Mouse (Mus musculus): ENCODE measurements around the gene Rab21. TPM values are rescaled to one million over a fixed set of nuclear protein-coding genes. Genes with fewer than 3 reads are reported as not detected.

The Rab21 gene
- polyA plus RNA-seq, 1 experiment from 2014 or later: 13.5 TPM

DNA sequence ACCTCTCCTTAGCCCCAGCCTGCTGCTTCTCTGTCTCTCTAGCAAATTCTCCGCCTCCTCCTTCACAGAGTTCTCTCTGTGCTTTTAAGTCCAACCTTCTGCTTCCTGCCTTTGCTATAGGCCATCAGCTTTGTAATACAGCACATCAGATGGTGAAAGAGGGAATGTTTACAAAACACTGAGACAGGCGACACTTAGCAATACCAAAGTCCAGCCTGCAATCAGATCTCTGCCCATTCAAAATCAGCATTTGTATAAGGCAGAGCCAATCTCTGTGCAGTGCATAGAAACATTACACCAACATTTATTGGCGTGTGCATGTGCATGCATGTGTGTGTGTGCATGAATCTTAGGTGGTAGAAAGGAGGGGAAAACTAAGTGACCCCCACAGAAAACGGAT is 77.5 kb downstream of the Rab21 start:
- no peak overlapping the region for H3K4me3 ChIP-seq
- no peak for ATAC-seq (ENCODE audit: low FRiP score, low read depth)
- no peak overlapping the region for H3K27ac ChIP-seq (replicated peaks)
- H3K36me3 ChIP-seq: peaks cover 31% of the 10 kb centered on the region
- no peaks in the 10 kb centered on the region for H3K27me3 ChIP-seq
- H3K4me1 ChIP-seq (replicated peaks): no peaks in the 10 kb centered on the region
- WGBS: 94% methylated on average over 4 of the region's 4 CpGs
- no peak overlapping the region for H3K4me2 ChIP-seq
- no peaks in the 10 kb centered on the region for H3K9me3 ChIP-seq
- H3K9ac ChIP-seq: no peak overlapping the region

Other genes starting within 250 kb of the Rab21 start
- 8.4 and 8.8 TPM in 2 replicates for gene Tph2, start 130.6 kb downstream of the Rab21 start, polyA plus RNA-seq (2015; fragmentation: Nextera tagmentation; extraction: Ambion mirVana)
- 26.1 and 31.7 TPM in 2 replicates for gene Tbc1d15, start 64.1 kb downstream of the Rab21 start, polyA plus RNA-seq (2015; fragmentation: Nextera tagmentation; extraction: Ambion mirVana)
- gene Tmem19, start 46.9 kb upstream of the Rab21 start, polyA plus RNA-seq (2015; fragmentation: Nextera tagmentation; extraction: Ambion mirVana): 30.9 and 33.6 TPM in 2 replicates
- gene Thap2, start 68.8 kb upstream of the Rab21 start, polyA plus RNA-seq (2015; fragmentation: Nextera tagmentation; extraction: Ambion mirVana): 20.8 and 26.2 TPM in 2 replicates
- 15.7 and 16.5 TPM in 2 replicates for gene Zfc3h1, start 69.4 kb upstream of the Rab21 start, polyA plus RNA-seq (2015; fragmentation: Nextera tagmentation; extraction: Ambion mirVana)